Mouse (Mus musculus) ES-E14 (cell line): ENCODE measurements around the gene Ppp2r5b. TPM values are rescaled to one million over a fixed set of nuclear protein-coding genes. Genes with fewer than 3 reads are reported as not detected.
A peak's percentile ranks its signal among the peaks of the same experiment; 100 is the strongest.

Source experiments
- DNase-seq: peaks from one replicate; pipeline ENCODE4 v3.0.0-alpha.2; 2013; ENCODE audit warnings: low read depth, low spot score
- H3K27ac ChIP-seq: 2 replicates; pipeline ENCODE4 v1.5.1; 2012; ENCODE audit warnings: low read depth, mild to moderate bottlenecking, low read length, moderate library complexity, mixed read lengths; ENCODE audit not compliant: poor library complexity, insufficient read depth, severe bottlenecking
- H3K36me3 ChIP-seq: 2 replicates; pipeline ENCODE4 v1.6.1; 2012; ENCODE audit warnings: mild to moderate bottlenecking, low read length, moderate library complexity, mixed read lengths; ENCODE audit not compliant: control insufficient read depth, poor library complexity, insufficient read depth, severe bottlenecking
- H3K4me1 ChIP-seq, 2 experiments: fragments of 150-350 bp in 1 of 2; sonication (generic) in 1 of 2; 2 replicates each; pipeline ENCODE4 v1.6.1; 2012; ENCODE audit warnings: low read length in 2 of 2, mild to moderate bottlenecking in 1 of 2, mixed read lengths in 1 of 2; ENCODE audit not compliant: control insufficient read depth in 2 of 2, insufficient read depth in 2 of 2, poor library complexity in 1 of 2
- H3K4me3 ChIP-seq, 2 experiments: fragments of 150-350 bp in 1 of 2; sonication (generic) in 1 of 2; 2 replicates each; pipeline ENCODE4 v1.5.1; 2012; ENCODE audit warnings: low read length in 2 of 2, low read depth in 1 of 2, mild to moderate bottlenecking in 1 of 2, mixed read lengths in 1 of 2; ENCODE audit not compliant: insufficient read depth in 1 of 2, poor library complexity in 1 of 2, severe bottlenecking in 1 of 2
- H3K9ac ChIP-seq: 2 replicates; pipeline ENCODE4 v1.6.1; 2012; ENCODE audit warnings: low read depth, mild to moderate bottlenecking, low read length, mixed read lengths; ENCODE audit not compliant: poor library complexity, insufficient read depth, severe bottlenecking
- H3K9me3 ChIP-seq: fragments of 150-350 bp; sonication (generic); 2 replicates; pipeline ENCODE4 v1.6.1; 2012; ENCODE audit warnings: low read depth, mild to moderate bottlenecking, low read length; ENCODE audit not compliant: control insufficient read depth, insufficient read depth
- CHD2 ChIP-seq: IDR thresholded peaks from 2 replicates; pipeline ENCODE4 v1.6.1; 2014; ENCODE audit warnings: mild to moderate bottlenecking, low read depth, low read length, inconsistent platforms
- HCFC1 ChIP-seq: IDR thresholded peaks from 2 replicates; pipeline ENCODE4 v1.6.1; 2012; ENCODE audit warnings: low read length, inconsistent platforms, borderline replicate concordance; ENCODE audit not compliant: insufficient read depth
- MAFK ChIP-seq: IDR thresholded peaks from 2 replicates; pipeline ENCODE4 v1.6.1; 2014; ENCODE audit warnings: mild to moderate bottlenecking, low read depth, low read length, inconsistent platforms; ENCODE audit not compliant: insufficient read depth
- ZC3H11A ChIP-seq: IDR thresholded peaks from 2 replicates; pipeline ENCODE4 v1.6.1; 2012; ENCODE audit warnings: low read depth, mild to moderate bottlenecking, inconsistent platforms, low read length, borderline replicate concordance
- ZNF384 ChIP-seq: IDR thresholded peaks from 2 replicates; pipeline ENCODE4 v1.6.1; 2012; ENCODE audit warnings: low read depth, low read length, inconsistent platforms
- in situ Hi-C, 2 experiments: fragments of 600-800 bp; cut with MboI; formaldehyde crosslinking; loops; one replicate each; pipeline ENCODE4 v1.15.1; 2025; ENCODE audit warnings: low sequenced_read_pairs in 2 of 2, inconsistent platforms in 1 of 2; ENCODE audit not compliant: unreplicated experiment in 2 of 2
- total RNA-seq: library from RNA; depleted of rRNA; stranded (reverse); fragments of 300-350 nt; gene quantifications from 2 replicates; pipeline ENCODE4 v1.2.3, GENCODE M21; 2012

Ppp2r5b gene
- total RNA-seq, 1 experiment, result 22.8 TPM

DNA sequence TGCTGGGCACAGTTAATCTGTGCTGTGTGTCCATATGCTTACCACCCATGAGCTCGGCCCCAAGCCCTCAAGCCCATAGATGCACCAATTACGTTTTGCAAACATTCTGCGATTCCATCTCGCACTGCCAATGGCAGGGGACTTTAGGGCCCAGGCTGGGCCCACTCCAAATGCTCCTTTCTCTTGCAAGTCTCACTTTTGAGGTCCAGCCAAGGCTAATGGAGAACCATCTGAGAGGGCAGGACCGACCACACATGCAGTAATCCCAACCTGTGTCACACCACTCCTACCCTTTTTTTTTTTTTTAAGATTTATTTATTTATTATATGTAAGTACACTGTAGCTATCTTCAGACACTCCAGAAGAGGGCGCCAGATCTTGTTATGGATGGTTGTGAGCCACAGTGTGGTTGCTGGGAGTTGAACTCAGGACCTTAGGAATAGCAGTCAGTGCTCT lies 30.1 kb upstream of the Ppp2r5b start:
- H3K4me1 ChIP-seq, result peaks cover 5 to 26% of the 10 kb centered on the region in 2 experiments; a peak in 3 of 4 replicates
- no peak overlapping the region for H3K4me3 ChIP-seq
- TF ChIP-seq HCFC1, result no peak
- peak; percentile 85 for TF ChIP-seq ZNF384
- H3K9ac ChIP-seq, result no peak overlapping the region
- H3K9me3 ChIP-seq, result no peaks in the 10 kb centered on the region
- no peak overlapping the region for H3K27ac ChIP-seq
- in situ Hi-C loops, result no loop called here
- no peak for DNase-seq
- H3K36me3 ChIP-seq, result peaks cover 12% of the 10 kb centered on the region

DNA sequence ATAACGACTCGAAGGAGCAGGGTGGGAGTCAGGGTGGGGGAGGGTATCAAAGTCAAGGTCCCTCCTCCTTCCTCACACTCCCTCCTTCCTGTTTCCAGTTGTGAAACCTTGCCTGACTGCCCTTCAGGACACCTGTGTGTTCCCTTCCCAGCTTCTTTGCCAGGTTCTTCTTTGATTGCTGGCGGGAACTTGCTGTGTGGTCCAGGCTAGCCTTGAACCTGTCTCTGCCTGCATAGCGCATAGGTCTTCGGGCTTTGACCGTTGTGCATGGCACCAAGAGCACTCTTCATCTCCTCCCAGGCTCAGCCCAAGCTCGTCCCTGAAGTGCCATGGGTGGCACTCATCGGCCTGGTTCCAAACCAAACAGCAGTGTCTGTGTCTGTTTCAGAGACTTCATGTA lies 29.3 kb upstream of the Ppp2r5b start:
- H3K36me3 ChIP-seq, result peaks cover 16% of the 10 kb centered on the region
- peaks cover 4 to 21% of the 10 kb centered on the region in 2 experiments; a peak in 3 of 4 replicates for H3K4me1 ChIP-seq
- H3K27ac ChIP-seq, result no peak overlapping the region
- H3K9me3 ChIP-seq, result no peaks in the 10 kb centered on the region
- no peak overlapping the region for H3K9ac ChIP-seq
- no peak overlapping the region for H3K4me3 ChIP-seq
- TF ChIP-seq ZNF384 (no peak), MAFK (no peak), HCFC1 (no peak), ZC3H11A (no peak), CHD2 (no peak)
- in situ Hi-C loops, result no loop called here
- no peak for DNase-seq

DNA sequence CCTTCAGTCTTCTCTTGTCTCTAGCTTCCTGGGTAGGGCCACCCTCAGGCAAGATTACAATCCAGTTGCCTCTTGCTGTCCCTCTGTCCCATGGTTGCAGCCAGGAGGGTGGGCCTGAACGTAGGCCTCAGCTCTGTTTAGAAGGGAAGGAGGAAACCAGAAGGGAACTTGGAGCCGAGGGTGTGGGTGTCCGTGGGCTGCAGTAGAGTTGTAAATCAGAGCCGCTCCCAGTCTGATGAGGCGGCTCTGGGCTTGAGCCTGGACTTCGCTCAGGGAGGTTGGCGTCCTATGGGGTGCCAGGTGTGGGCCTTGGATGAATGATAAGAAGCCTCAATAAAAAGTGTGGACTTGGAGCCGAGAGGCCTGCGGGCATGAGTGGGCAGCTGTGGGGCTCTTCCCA lies 28.5 kb upstream of the Ppp2r5b start:
- DNase-seq, result no peak

DNA sequence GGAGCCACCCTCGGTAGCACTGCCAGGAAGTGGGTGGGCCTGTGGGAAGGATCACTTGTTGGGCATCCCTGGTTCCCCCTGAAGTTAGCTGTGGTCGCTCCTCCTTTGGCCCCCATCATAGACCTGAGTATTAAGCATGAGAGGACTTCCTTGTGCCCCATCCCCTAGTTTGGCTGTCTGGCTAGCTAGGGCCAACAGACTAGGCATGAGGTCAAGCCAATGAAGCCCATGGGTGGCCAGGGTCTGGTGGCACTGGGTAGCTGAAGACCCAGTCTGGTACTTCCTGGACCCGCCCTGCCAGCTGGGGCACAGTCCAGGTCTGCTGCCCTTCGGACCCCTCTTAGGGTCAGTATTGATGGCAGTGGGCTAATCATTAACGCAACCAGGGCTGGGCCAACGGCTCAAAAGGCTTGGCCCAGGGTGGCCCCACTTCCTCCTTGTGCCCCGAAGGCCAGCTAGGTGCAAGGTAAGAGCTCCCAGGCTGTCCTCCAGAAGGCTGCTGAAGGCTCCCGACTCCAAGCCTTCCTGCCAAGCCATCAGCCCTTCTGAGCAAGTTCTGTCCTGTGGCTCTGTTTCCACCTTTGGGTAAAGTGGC lies 27.3 kb upstream of the Ppp2r5b start:
- Histone ChIP-seq H3K36me3 (peaks cover 30% of the 10 kb centered on the region), H3K4me1 (peaks cover 0 to 15% of the 10 kb centered on the region in 2 experiments; a peak in 2 of 4 replicates), H3K4me3 (no peak overlapping the region), H3K9ac (no peak overlapping the region), H3K27ac (no peak overlapping the region), H3K9me3 (no peaks in the 10 kb centered on the region)
- DNase-seq, result no peak
- in situ Hi-C loops, result no loop called here
- TF ChIP-seq MAFK, result no peak
- no peak for TF ChIP-seq HCFC1
- no peak for TF ChIP-seq ZC3H11A
- no peak for TF ChIP-seq ZNF384
- TF ChIP-seq CHD2, result no peak

More for the DNA sequence above, 28.5 kb upstream of the Ppp2r5b start:
- Histone ChIP-seq H3K4me3 (no peak overlapping the region), H3K9me3 (no peaks in the 10 kb centered on the region), H3K27ac (no peak overlapping the region), H3K36me3 (peaks cover 20% of the 10 kb centered on the region), H3K4me1 (peaks cover 0 to 16% of the 10 kb centered on the region in 2 experiments; a peak in 2 of 4 replicates), H3K9ac (no peak overlapping the region)
- TF ChIP-seq HCFC1 (no peak), ZC3H11A (no peak), MAFK (no peak), ZNF384 (no peak), CHD2 (no peak)
- in situ Hi-C loops, result no loop called here

DNA sequence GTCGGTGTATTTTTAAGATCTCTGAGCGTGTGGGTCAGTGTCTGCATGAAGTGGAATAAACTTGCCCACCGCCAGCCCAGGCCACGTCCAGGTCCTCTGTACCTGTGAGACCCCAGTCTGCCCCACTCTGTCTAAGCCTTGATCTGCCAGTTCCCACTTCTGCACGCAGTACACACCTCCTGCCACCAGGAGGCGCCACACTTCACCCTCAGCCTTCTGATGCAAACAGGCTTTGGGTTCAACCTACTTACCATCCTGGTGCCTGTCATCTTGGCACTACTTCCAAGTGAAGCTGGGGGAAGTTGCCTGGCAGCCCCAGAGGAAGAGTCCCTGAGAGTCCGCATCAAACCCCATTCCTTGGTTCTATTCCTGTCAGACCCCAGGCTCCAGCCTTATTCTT lies 26.6 kb upstream of the Ppp2r5b start:
- Histone ChIP-seq H3K9me3 (no peaks in the 10 kb centered on the region), H3K4me1 (peaks cover 0 to 15% of the 10 kb centered on the region in 2 experiments; a peak in 2 of 4 replicates), H3K9ac (no peak overlapping the region), H3K36me3 (peaks cover 37% of the 10 kb centered on the region), H3K27ac (no peak overlapping the region), H3K4me3 (no peak overlapping the region)
- DNase-seq, result no peak
- in situ Hi-C loops, result no loop called here
- TF ChIP-seq MAFK (no peak), ZNF384 (no peak), CHD2 (no peak), ZC3H11A (peak; percentile 63; the same call in 1 of the 2 replicates), HCFC1 (no peak)
